Mouse (Mus musculus) lung, adult 2 months (tissue): ENCODE results near the gene Zfp827.

Source experiments
- CTCF ChIP-seq: fragments of 200-500 bp; IDR thresholded peaks from 2 replicates; pipeline ENCODE4 v1.5.1; 2011; ENCODE audit warnings: mild to moderate bottlenecking, low read length, control low read depth; ENCODE audit not compliant: insufficient read depth
- POLR2A ChIP-seq: fragments of 200-500 bp; IDR thresholded peaks from 2 replicates; pipeline ENCODE4 v1.6.1; 2011; ENCODE audit warnings: low read depth, mild to moderate bottlenecking, control low read depth, low read length, borderline replicate concordance; ENCODE audit errors: extremely low read depth

DNA sequence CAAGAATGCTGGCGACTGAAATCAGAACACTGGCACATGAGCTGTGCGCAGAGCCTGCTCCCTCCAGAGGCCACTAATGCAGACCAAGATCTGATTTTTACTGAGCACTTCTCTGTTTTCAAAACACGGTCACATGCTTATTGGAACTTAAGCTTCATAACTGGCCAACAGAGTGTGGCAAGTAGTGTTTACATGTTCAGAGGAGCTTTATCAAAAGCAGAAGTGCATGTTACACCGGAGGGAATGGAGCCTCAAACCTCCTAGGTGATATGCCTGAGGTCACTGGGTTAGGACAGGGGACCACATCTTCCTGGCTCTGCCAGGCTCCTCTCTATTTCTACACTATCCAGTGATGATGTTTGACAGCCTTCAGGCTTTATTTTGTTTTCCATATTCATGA, 31.1 kb downstream of the Zfp827 start:
- no peak for TF ChIP-seq CTCF
- no peak for TF ChIP-seq POLR2A
